Mouse (Mus musculus): Measurements from ENCODE around the gene Plekhj1. TPM values are rescaled to one million over a fixed set of nuclear protein-coding genes. Genes with fewer than 3 reads are reported as not detected.
A peak's percentile ranks its signal among the peaks of the same experiment; 100 is the strongest.
"Not testable (repeated sequence)": the region's sequence is repeated elsewhere in the genome, so short reads cannot be mapped to it uniquely, and the experiment has no call there.

Gene Plekhj1
- total RNA-seq, 4 experiments from 2014 or later = 24.2 to 34.4 (median 32.0) TPM

GRCm38 (mm10) chr10:80826151-80827062 is 28.0 kb upstream of the Plekhj1 start, which contains the start of gene Oaz1:
Gene Oaz1, plus strand, starts transcription at chr10:80826656.
- peak; percentile 99 to 100 for DNase-seq (ENCODE audit: low spot score in 2 of 2)

DNA sequence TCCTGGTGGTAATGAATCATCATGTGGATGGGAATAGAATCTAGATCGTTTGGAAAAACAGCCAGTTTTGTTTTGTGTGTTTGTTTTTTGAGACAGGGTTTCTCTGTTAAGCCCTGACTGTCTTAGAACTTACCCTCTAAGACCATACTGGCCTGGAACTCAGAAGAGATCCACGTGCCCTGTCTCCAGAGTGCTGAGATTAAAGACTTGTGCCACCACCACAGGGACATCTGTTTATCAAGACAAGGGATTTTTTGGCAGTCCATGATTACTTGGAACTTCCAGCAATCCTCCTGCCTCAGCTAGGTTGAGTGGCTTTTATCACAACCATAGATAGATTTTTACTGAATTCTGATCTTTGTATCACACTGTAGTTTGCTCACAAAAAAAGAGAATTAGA is 26.4 kb upstream of the Plekhj1 start:
- no peak for DNase-seq (ENCODE audit: low spot score in 2 of 2)

GRCm38 (mm10) chr10:80823847-80824643 is 25.6 kb upstream of the Plekhj1 start:
- no peak for DNase-seq (ENCODE audit: low spot score in 2 of 2)

DNA sequence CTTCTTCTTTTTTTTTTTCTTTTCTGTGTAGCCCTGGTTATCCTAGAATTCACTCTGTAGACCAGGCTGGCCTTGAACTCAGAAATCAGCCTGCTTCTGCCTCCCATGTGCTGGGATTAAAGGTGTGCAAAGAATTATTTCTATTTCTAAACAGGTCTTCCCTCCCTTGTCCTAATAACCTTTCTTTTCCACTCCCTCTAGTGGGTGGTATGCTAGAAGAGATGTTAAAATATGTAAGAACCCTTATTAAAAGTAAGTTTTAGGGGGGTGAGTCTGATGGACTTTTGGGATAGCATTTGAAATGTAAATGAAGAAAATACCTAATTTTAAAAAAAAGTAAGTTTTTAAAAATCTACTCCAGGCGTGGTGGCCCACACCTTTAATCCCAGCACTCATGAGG is 24.9 kb upstream of the Plekhj1 start:
- no peak for DNase-seq (ENCODE audit: low spot score in 2 of 2)

DNA sequence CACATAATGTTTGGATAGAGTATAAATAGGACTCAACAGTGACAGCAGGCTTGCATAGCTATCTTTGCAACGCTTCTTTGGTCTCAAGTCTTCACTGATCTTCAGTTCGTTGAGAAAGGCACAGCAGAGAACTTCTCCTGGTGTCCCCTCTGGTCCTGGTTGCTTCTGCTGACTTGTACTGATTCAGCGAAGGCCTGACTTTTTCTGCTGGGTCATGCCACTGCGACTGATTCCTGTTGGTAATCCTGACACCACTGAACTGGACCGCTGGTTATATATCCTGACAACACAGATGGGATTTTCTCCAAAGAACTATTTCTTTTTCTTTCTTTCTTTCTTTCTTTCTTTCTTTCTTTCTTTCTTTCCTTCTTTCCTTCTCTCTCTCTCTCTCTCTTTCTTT is 24.1 kb upstream of the Plekhj1 start:
- no peak for DNase-seq (ENCODE audit: low spot score in 2 of 2)

- DNase-seq (ENCODE audit: low spot score in 2 of 2) = no peak
Observed at GRCm38 (mm10) chr10:80821991-80822390, 23.6 kb upstream of the Plekhj1 start.

DNA sequence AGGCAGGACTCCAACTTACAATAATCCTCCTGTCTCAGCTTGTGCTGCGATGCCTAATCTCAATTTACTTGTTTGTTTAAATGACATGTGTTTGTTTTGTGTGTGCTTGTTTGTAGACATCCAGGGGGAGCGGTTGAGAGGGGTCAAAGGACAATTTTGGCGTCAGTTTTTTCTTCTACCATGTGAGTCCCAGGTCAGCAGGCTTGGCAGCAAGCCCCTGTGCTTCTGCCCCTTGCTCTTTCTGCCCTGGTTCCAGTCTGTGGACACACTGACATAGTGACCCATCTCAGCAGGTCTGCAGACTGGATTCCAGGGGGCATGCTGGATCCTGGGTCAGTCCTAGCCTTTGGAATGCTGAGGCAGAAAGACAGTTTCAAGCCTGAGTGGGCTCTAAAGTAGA is 21.0 kb upstream of the Plekhj1 start:
- DNase-seq (ENCODE audit: low spot score in 2 of 2) = no peak

DNA sequence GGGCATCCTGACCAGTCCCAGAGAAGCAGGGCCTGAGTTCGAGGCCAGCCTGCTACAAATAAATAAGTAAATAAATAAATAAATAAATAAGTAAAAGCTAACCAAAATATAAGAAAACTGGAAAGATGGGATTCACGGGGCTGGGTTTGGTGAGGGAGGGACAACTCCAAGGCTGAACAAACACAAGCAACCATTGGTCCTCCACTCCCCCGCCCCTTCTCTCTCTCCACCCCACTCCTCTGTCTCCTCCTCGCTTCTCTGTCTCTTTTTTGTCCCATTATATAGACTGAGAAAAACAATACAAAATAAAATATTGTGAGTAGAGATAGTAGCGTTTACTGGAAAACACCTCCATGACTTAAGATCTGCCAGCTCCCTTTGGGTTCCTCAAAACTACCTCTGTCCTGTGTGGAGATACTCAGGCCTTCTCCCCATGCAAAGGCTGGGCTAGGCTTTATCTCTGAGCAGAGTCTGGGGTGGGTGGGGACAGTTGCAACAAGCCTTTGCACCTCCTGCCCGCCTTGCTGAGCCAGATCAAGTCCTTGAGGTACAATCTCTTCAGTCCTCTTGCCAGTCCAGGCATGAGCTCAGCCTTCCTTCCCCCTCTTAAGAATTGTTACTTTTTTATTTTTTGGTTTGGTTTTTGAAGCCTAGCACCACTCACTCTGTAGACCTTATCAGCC is 20.3 kb upstream of the Plekhj1 start:
- no peak for DNase-seq (ENCODE audit: low spot score in 2 of 2)

GRCm38 (mm10) chr10:80817955-80818354 is 19.5 kb upstream of the Plekhj1 start:
- not testable (repeated sequence) for DNase-seq (ENCODE audit: low spot score in 2 of 2)

GRCm38 (mm10) chr10:80817164-80817563 is 18.7 kb upstream of the Plekhj1 start:
- DNase-seq (ENCODE audit: low spot score in 2 of 2) = no peak

- DNase-seq (ENCODE audit: low spot score in 2 of 2) = not testable (repeated sequence)
Observed at GRCm38 (mm10) chr10:80816303-80816702, 17.9 kb upstream of the Plekhj1 start.

- no peak for DNase-seq (ENCODE audit: low spot score in 2 of 2)
Observed at GRCm38 (mm10) chr10:80814800-80815199, 16.4 kb upstream of the Plekhj1 start.

- DNase-seq (ENCODE audit: low spot score in 2 of 2) = peak; percentile 77 to 79
Observed at GRCm38 (mm10) chr10:80813366-80813765, 14.9 kb upstream of the Plekhj1 start, which contains the start of gene Jsrp1. Gene Jsrp1, minus strand, starts transcription at chr10:80813498.

DNA sequence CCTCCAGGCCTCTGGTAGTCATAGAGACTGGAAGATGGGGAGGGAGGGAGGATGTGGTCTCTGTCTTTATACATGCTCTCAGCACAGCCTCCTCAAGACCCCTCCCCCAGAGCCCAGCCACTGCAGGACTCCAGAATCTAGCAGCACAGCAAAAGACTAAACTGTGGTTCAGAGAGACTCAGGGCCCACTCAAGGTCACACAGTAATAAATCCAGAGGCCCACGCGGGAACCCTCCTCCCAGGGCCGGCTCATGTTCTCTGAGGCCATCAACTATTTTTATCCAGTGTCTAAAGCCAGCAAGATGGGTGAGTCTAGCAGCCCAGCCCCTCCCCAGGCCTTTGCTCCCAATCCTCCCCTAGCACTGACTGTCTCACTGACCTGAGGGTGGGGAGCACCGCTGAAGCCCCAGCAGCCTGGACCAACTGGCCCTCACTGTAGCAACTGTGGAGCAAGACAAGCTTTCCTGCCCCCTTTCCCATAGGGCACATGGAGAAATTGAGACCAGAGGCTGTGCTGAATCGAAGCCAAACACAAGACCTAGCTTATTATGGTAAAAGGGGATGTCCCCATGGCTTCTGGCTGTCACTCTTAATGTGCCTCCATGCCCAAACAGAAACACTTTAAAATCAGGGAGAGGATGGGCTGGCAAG is 14.1 kb upstream of the Plekhj1 start:
- DNase-seq (ENCODE audit: low spot score in 2 of 2) = peak; percentile 60 to 78

- DNase-seq (ENCODE audit: low spot score in 2 of 2) = no peak
Observed at GRCm38 (mm10) chr10:80810084-80810483, 11.7 kb upstream of the Plekhj1 start.

GRCm38 (mm10) chr10:80808985-80809632 is 10.7 kb upstream of the Plekhj1 start:
- DNase-seq (ENCODE audit: low spot score in 2 of 2) = no peak

- DNase-seq (ENCODE audit: low spot score in 2 of 2) = no peak
Observed at GRCm38 (mm10) chr10:80808099-80808984, 9.9 kb upstream of the Plekhj1 start.

DNA sequence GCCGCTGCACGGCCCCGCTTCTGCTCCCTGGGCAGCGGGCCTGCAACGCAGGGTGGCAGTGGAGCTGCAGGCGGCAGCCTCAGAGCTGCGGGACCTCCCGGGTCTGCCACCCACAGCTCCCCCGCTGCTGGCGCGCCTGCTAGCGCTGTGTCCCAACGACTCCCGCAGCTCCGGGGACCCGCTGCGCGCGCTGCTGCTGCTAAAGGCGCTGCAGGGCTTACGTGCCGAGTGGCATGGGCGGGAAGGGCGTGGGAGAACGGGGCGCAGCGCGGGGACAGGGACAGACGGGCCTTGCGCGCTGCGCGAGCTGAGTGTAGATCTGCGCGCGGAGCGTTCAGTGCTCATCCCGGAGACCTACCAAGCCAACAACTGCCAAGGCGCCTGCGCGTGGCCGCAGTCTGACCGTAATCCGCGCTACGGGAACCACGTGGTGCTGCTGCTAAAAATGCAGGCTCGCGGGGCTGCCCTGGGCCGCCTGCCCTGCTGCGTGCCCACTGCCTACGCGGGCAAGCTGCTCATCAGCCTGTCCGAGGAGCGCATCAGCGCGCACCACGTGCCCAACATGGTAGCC is 8.7 kb upstream of the Plekhj1 start:
- peak; percentile 59 to 83 for DNase-seq (ENCODE audit: low spot score in 2 of 2)

Measured in gastrocnemius, adult 8-10 months (tissue).